Mouse (Mus musculus) embryonic facial prominence, embryonic 11.5 days (tissue): Measurements from ENCODE around the gene Depdc1b. TPM values are rescaled to one million over a fixed set of nuclear protein-coding genes. Genes with fewer than 3 reads are reported as not detected.
A peak's percentile ranks its signal among the peaks of the same experiment; 100 is the strongest.

Experiments used
- ATAC-seq: fragments of 200-750 bp; cut with Nextera tagmentation; replicated peaks from 2 replicates; pipeline ENCODE4 v1.8.0; 2017; ENCODE audit warnings: low read depth; ENCODE audit not compliant: insufficient number of reproducible peaks, low FRiP score, low TSS enrichment
- DNase-seq: peaks from one replicate; pipeline ENCODE4 v3.0.0-alpha.2; 2015; ENCODE audit warnings: low spot score
- H3K27ac ChIP-seq: fragments of 300-500 bp; sonication (generic); replicated peaks from 2 replicates; pipeline ENCODE4 v1.5.1; 2014; ENCODE audit warnings: mild to moderate bottlenecking, low read depth, low read length, control low read depth
- H3K27me3 ChIP-seq: fragments of 300-500 bp; sonication (generic); 2 replicates; pipeline ENCODE4 v1.6.1; 2014; ENCODE audit warnings: mild to moderate bottlenecking, low read length, moderate library complexity, mixed read lengths; ENCODE audit not compliant: control insufficient read depth, insufficient read depth
- H3K36me3 ChIP-seq: fragments of 300-500 bp; sonication (generic); replicated peaks from 2 replicates; pipeline ENCODE4 v1.6.1; 2014; ENCODE audit warnings: low read depth, mild to moderate bottlenecking, low read length, moderate library complexity, mixed read lengths; ENCODE audit not compliant: control insufficient read depth, insufficient read depth
- H3K4me1 ChIP-seq: fragments of 300-500 bp; sonication (generic); 2 replicates; pipeline ENCODE4 v1.6.1; 2014; ENCODE audit warnings: low read length, mixed read lengths; ENCODE audit not compliant: control insufficient read depth, insufficient read depth
- H3K4me2 ChIP-seq: fragments of 300-500 bp; sonication (generic); 2 replicates; pipeline ENCODE4 v1.6.1; 2014; ENCODE audit warnings: low read depth, mild to moderate bottlenecking, control low read depth, low read length, moderate library complexity
- H3K4me3 ChIP-seq: fragments of 300-500 bp; sonication (generic); 2 replicates; pipeline ENCODE4 v1.5.1; 2014; ENCODE audit warnings: low read depth, low read length, control low read depth
- H3K9ac ChIP-seq: fragments of 300-500 bp; sonication (generic); replicated peaks from 2 replicates; pipeline ENCODE4 v1.6.1; 2014; ENCODE audit warnings: mild to moderate bottlenecking, control low read depth, low read length
- H3K9me3 ChIP-seq: fragments of 300-500 bp; sonication (generic); replicated peaks from 2 replicates; pipeline ENCODE4 v1.6.1; 2016; ENCODE audit warnings: mild to moderate bottlenecking, low read length, inconsistent platforms, mixed read lengths; ENCODE audit not compliant: control insufficient read depth
- WGBS: fragments of 180-500 bp; shearing (Covaris S2); extraction: QIAGEN DNeasy Blood & Tissue Kit; methylation state at CpG from one replicate; pipeline ENCODE4 v1.1.7; 2014; 5-methylcytosine and 5-hydroxymethylcytosine counted together
- polyA plus RNA-seq: library from polyadenylated mRNA; unstranded; fragments of >200 nt; fragmentation: Nextera tagmentation; extraction: Ambion mirVana; gene quantifications from 2 replicates; pipeline ENCODE4 v1.2.1, GENCODE M21; 2014

The Depdc1b gene
- polyA plus RNA-seq, 1 experiment from 2014 or later, result 15.7 TPM

DNA sequence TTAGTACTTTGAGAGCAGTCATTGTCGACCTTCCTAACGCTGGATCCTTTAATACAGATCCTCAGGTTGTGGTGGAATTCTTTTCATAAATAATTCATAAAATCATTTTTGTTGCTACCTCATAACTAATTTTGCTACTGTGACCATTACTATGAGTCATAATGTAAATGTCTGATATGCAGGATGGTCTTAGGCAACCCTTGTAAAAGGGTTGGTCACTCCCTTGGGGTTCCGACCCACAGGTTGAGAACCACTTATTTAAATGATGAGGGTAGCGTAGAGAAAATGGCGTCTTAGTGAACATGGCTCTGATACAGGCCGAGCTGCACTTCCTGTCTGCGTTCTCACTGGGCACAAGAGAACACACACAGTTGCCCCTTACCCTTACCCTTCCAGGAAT lies 38.8 kb upstream of the Depdc1b start:
- ATAC-seq, result no peak
- Histone ChIP-seq H3K27ac (no peak overlapping the region), H3K4me2 (no peak overlapping the region), H3K36me3 (no peaks in the 10 kb centered on the region), H3K27me3 (no peaks in the 10 kb centered on the region), H3K4me3 (no peak overlapping the region), H3K9ac (no peak overlapping the region), H3K9me3 (no peaks in the 10 kb centered on the region), H3K4me1 (no peaks in the 10 kb centered on the region)
- DNase-seq, result no peak
- 73% methylated on average over 7 of the region's 7 CpGs for WGBS

DNA sequence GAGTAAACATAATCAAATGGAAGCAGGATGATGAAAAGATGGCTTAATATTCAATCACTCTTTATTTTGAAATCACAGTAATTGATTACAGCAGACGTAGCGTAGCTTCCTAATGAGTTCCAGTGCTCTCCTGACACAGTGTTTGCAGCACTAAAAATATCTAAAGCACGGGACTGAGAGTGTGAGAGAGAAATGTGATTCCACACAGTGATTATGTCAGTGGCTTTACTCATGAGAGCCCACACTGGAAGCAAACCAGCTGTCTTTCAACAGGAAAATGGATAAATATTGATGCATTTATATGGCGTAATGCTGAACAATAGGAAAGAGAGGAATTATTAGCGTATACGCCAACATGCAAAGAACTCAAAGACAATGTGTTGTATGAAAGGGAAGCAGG lies 37.5 kb upstream of the Depdc1b start:
- Histone ChIP-seq H3K9me3 (no peaks in the 10 kb centered on the region), H3K4me2 (no peak overlapping the region), H3K9ac (no peak overlapping the region), H3K27me3 (no peaks in the 10 kb centered on the region), H3K36me3 (no peaks in the 10 kb centered on the region), H3K4me3 (no peak overlapping the region), H3K4me1 (no peaks in the 10 kb centered on the region), H3K27ac (no peak overlapping the region)
- ATAC-seq (no peak), DNase-seq (peak; percentile 47)
- 51% methylated on average over 6 of the region's 6 CpGs for WGBS

DNA sequence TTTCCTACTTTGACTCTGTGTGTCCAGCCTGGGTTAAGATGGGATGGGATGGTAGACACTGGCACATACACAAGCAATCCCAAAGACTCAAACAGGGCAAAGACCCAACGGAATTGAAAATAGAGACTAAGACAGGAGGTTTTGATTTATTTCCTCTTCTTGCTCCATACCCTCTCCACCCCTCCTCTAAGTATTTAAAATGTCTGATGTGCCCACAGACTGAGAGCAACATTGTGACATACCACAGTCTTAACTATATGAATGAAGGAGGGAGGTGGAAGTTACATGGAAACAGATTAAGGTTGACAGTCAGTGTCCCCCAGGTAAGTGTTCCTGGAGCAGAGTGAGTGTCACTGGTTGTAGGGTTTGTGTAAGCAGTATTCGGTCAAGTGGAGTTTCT lies 31.8 kb upstream of the Depdc1b start:
- Histone ChIP-seq H3K4me3 (no peak overlapping the region), H3K27me3 (no peaks in the 10 kb centered on the region), H3K9ac (no peak overlapping the region), H3K9me3 (no peaks in the 10 kb centered on the region), H3K4me2 (no peak overlapping the region), H3K4me1 (no peaks in the 10 kb centered on the region), H3K36me3 (no peaks in the 10 kb centered on the region), H3K27ac (no peak overlapping the region)
- DNase-seq (no peak), ATAC-seq (no peak)
- WGBS, result 89% methylated on average over 2 of the region's 2 CpGs

DNA sequence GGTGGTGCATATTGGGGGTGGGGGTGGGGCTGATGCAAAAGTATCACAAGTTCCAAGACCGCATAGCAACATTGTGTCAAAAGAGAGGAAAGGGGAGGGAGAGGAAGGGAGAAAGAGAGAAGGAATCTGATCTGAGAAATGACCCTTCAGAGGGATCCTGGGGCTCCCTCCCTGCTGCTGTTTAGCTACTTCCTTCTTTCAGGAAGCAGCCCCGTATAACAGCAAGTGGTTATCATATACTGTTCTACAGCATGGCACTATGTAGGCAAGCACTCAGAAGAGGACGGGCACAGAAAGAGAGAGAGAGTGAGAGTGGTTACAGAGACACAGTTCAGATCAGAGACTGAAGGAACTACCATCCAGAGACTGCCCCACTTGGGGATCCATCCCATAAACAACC lies 28.2 kb upstream of the Depdc1b start:
- Histone ChIP-seq H3K4me1 (no peaks in the 10 kb centered on the region), H3K27ac (no peak overlapping the region), H3K4me2 (no peak overlapping the region), H3K9me3 (no peaks in the 10 kb centered on the region), H3K4me3 (no peak overlapping the region), H3K27me3 (no peaks in the 10 kb centered on the region), H3K9ac (no peak overlapping the region), H3K36me3 (no peaks in the 10 kb centered on the region)
- ATAC-seq (no peak), DNase-seq (no peak)
- WGBS, result 66% methylated on average over 3 of the region's 3 CpGs

DNA sequence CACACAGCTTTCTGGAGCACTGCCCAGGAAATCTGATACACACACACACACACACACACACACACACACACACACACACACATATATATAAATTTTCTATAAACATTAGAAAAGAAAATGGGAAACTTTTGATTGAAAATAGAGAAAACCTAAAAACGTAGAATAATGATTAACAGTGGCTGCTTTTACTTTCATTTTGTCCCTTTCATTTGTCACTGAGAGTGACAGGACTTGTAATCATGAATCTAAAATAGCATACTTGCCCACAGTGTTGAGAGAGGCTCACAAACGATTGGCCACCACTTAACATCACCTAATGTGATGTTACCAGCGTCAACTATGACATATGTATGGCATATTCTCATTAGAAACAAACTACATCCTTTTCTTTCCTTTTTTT lies 26.7 kb upstream of the Depdc1b start:
- no peak overlapping the region for H3K27ac ChIP-seq
- no peak overlapping the region for H3K4me2 ChIP-seq
- H3K9me3 ChIP-seq, result no peaks in the 10 kb centered on the region
- DNase-seq, result no peak
- H3K4me3 ChIP-seq, result no peak overlapping the region
- no peak overlapping the region for H3K9ac ChIP-seq
- WGBS, result 87% methylated on average over 3 of the region's 3 CpGs
- H3K4me1 ChIP-seq, result no peaks in the 10 kb centered on the region
- ATAC-seq, result no peak
- no peaks in the 10 kb centered on the region for H3K27me3 ChIP-seq
- H3K36me3 ChIP-seq, result no peaks in the 10 kb centered on the region

DNA sequence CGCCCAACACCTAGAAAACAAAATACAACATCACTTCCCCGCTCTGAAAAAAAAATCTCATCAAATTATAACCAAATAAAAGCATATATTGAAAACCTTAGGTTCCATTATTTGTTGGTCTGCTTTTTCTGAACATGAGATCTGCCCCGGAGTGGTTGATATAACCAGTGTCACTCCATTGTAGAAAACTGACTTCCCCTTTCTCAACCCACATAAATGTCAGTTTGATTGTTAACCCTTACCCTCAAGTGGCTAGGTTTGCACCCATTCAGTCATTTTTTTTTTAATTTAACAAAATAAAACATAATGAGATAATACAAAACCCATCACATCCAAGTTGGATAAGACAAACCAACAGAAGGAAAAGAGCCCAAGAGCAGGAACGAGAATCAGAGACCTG lies 25.8 kb upstream of the Depdc1b start:
- Histone ChIP-seq H3K4me1 (no peaks in the 10 kb centered on the region), H3K27me3 (no peaks in the 10 kb centered on the region), H3K9me3 (no peaks in the 10 kb centered on the region), H3K36me3 (no peaks in the 10 kb centered on the region), H3K27ac (no peak overlapping the region), H3K9ac (no peak overlapping the region), H3K4me2 (no peak overlapping the region), H3K4me3 (no peak overlapping the region)
- ATAC-seq (no peak), DNase-seq (no peak)
- 84% methylated on average over 4 of the region's 4 CpGs for WGBS

DNA sequence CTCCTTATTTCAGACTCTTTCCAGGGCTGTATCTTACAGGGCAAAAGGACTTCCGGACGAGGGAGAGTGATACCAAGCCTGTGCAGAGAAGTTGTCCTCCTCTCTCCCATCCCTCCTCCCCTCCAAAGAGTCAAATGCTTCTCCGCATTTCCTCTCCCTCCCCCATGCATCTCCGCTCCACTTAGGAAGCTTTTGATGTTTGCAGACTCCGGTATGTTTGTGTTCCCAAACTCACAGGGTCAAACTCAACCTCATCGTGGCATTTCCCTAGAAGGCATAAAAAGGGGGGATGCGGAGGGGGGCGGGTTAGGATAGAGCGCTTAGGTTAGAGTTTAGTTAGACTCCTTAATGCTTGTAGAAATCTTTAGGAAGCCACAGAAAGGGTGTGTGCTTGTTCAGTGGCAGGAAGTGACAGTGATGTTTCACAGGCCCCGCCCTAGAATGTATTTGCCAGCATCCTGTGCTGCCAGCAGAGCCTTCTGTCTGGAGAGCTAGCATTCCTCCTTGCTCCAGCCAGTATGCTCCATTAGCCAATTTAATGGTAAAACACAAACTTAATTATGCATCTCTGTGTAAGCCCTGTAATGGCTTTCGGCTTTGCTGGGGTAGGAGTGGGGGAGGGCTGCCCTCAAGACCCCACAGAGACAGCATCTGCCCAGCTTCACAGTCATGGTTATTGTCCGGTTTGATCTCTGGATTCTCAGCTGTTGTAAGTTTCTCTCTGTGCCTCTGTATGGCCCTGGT lies 18.6 kb upstream of the Depdc1b start:
- Histone ChIP-seq H3K9me3 (no peaks in the 10 kb centered on the region), H3K4me1 (no peaks in the 10 kb centered on the region; the same call in 1 of the 2 replicates), H3K36me3 (no peaks in the 10 kb centered on the region), H3K4me2 (peak overlapping the region; percentile 42), H3K27me3 (no peaks in the 10 kb centered on the region), H3K4me3 (peak overlapping the region; percentile 13), H3K27ac (no peak overlapping the region; the same call in 1 of the 2 replicates), H3K9ac (peak overlapping the region; percentile 43)
- WGBS, result 10% methylated on average over 12 of the region's 12 CpGs
- peak; percentile 66 for ATAC-seq
- DNase-seq, result peak; percentile 69

DNA sequence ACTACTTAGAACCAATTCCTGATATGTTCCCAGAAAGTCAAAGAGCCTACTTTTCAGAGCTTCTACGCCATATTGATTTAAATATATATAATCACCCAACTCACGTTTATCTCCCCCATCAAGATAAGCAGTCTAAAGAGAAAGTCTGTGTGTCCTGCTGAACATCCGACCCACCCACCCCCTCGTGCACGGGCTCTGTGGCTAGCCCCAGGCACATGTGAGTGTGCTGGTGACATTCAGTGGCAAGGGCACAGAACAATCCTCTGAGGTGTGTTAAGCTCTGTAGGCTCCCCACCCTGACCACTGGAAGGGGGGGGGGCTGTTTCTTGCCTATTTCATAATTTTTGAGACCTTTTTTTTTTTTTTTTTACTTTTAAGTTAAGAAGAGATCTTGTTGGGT lies 17.9 kb upstream of the Depdc1b start:
- 50% methylated on average over 5 of the region's 5 CpGs for WGBS
- no peak overlapping the region for H3K4me2 ChIP-seq
- H3K9ac ChIP-seq, result no peak overlapping the region
- no peaks in the 10 kb centered on the region; the same call in 1 of the 2 replicates for H3K4me1 ChIP-seq
- H3K27ac ChIP-seq, result no peak overlapping the region
- no peak for DNase-seq
- H3K4me3 ChIP-seq, result no peak overlapping the region
- H3K27me3 ChIP-seq, result no peaks in the 10 kb centered on the region
- H3K9me3 ChIP-seq, result no peaks in the 10 kb centered on the region
- ATAC-seq, result no peak
- no peaks in the 10 kb centered on the region for H3K36me3 ChIP-seq
